Mouse (Mus musculus) ES-Bruce4 (cell line): ENCODE measurements around the gene Mllt3.

Source experiments
- CTCF ChIP-seq: IDR thresholded peaks from one replicate; pipeline ENCODE4 v1.8.1; 2011; ENCODE audit warnings: low read depth, low read length
- POLR2A ChIP-seq: IDR thresholded peaks from one replicate; pipeline ENCODE4 v1.8.1; 2011; ENCODE audit warnings: low read length; ENCODE audit not compliant: insufficient read depth

- TF ChIP-seq POLR2A (no peak), CTCF (no peak)
Measured at GRCm38 (mm10) chr4:87806196-87806987, 226.8 kb downstream of the Mllt3 start.
